Mouse (Mus musculus) MN1 (cell line): Measurements from ENCODE around the gene Hdac11.

Source experiments
- DNase-seq: peaks from one replicate; pipeline ENCODE4 v3.0.0-alpha.2; 2016; ENCODE audit warnings: low spot score

Hdac11 gene

GRCm38 (mm10) chr6:91137343-91137956, 19.0 kb upstream of the Hdac11 start:
- DNase-seq: no peak

- DNase-seq: peak; percentile 87
Observed at GRCm38 (mm10) chr6:91139846-91140245, 16.6 kb upstream of the Hdac11 start.

- DNase-seq: no peak
Observed at GRCm38 (mm10) chr6:91145056-91145455, 11.4 kb upstream of the Hdac11 start.

GRCm38 (mm10) chr6:91145572-91145971, 10.9 kb upstream of the Hdac11 start:
- no peak for DNase-seq

DNA sequence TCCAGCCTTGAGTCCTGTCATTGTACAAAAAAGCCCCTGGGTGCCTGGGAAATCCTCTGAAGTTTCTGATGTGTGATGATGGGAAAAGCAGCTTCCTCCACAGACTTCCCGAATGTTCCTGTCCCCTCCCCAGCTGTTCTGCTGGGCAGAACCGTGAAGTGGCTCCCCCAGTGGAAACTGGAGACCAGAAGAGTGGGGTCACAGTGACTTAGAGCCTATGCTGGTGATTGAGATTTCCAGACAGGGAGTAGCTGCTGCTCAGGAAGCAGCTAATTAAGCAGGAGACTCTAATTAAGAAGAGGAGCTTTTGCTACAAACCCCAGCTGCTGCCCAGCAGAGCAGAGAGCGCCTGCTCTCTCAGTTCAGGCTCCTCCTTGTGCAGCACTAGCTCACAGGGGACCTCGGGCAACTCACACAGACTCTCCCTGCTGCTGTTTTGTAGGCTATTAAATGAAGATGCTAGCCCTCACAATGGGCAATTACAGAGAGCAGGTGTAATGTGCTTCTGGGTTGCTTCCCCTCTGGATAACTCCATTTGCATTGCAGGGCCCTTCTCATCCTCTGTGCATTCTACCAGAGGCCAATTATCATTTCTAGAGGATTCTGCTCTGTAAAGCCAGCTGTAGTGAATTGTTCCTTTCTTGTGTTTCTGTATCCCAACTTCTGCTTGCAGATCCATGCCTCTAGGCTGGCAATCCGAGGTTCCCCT, 9.9 kb upstream of the Hdac11 start:
- DNase-seq: peak; percentile 39

- peak; percentile 70 for DNase-seq
Observed at GRCm38 (mm10) chr6:91147152-91147770, 9.2 kb upstream of the Hdac11 start.

GRCm38 (mm10) chr6:91152892-91153548, 3.4 kb upstream of the Hdac11 start:
- DNase-seq: no peak

DNA sequence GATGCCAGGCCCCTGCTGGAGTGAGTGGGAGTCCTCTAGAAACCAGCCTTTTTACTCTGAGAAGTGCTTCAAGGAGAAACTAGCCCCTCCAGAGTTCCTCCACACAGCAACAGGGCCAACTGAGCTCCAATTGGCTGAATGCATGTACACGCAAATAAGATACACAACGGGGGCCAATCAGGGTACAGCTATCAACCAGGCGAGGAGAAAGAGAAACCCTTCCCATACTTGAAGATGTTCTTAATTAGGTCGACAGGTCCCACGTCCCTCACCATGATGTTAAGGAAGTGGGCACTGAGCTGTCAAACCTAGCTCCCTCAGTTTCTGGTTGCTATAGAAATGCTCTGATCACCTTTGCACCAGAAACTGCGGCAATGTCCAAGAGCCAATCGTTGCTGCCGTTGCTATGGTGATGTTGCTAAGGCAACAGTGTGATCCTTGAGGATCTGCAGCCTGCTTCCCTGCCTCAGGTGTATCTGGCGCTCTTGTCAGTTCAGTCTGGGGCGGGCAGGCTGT, 2.9 kb upstream of the Hdac11 start:
- DNase-seq: peak; percentile 15

GRCm38 (mm10) chr6:91154685-91155084, 1.8 kb upstream of the Hdac11 start:
- no peak for DNase-seq

DNA sequence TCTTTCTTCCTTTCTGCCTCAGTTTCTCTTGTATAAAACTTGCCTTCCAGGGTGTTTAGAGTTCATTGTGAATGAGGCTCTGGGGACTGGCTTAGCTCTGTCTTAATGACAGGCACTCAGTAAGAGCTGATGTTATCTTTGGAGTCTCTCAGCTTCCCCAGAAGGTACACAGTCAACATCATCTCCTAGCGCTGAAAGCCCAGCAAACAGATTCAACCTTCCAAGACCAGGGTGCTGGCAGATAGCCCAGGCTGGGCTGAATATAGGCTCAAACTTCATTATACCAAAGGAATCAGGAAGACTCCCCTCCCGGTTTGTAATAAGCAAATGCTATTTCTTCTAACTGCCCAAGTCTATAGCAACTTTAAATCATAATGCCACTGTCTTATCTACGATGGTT, 1.2 kb upstream of the Hdac11 start:
- peak; percentile 71 for DNase-seq

DNA sequence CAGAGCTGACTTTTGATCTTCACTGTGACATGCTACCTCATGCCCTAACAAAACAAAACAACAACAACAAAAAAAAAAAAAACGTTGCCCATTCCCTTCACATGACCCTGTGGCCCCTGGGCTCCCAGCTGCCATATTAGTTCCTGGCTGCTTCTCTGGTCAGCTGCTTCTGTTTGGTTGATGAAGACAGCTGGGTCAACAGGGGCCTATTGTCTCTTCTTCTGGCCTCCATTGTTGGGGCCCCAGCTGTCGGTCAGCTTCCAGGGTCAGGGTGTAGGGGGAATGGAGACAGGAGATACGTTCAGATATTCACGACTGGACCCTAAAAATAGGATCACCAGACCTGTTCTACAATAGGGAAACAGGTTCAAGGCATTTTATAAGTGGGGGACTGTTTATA, 403 bp upstream of the Hdac11 start:
- DNase-seq: no peak

DNA sequence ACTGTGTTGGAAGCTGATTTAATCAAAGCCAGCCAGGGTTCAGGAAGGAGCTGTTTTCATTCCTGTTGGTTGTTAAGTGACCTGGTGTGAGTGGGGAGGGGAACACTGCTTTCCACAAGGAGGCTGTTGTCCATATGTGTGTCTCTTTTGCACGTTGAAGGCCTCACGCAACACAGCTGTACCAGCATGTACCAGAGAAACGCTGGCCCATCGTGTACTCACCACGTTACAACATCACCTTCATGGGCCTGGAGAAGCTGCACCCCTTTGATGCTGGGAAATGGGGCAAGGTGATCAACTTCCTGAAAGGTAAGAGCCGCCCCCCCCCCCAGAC, 739 bp downstream of the Hdac11 start:
- no peak for DNase-seq

DNA sequence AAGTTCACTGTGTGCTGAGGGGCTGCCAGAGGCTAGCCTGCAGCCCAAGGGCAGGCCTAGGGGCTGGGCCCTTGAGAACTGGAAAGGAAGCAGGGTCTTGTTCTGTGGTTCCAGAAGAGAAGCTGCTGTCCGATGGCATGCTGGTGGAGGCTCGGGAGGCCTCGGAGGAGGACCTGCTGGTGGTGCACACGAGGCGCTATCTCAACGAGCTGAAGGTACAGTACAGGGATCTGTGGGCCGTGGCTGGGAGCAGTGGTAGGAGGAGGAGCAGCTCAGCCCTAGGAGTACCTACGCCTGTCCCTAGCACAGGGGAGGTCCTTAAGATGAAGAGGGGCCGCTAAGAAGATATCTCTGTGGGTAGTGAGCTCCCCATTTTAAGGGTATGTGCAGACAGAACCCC, 2.6 kb downstream of the Hdac11 start:
- no peak for DNase-seq

DNA sequence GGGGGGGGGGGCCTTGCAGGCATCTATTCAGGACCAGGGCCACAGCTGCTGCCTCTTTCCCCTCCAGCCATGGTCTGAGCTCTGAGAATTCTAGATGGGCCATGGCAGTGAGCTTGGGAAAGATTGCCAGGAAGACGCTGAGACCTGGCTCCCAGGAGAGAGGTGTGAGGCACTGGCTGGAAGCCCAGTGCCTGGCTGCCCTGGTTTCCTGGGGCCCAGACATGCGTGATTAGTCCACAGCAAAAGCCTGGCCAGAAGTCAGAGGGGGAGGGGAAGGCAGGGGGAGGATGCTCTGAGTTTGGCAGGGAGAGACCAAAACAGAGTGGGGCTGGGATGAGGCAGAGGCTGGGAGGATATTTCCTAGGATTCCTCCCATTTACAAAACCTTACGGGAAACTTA, 3.9 kb downstream of the Hdac11 start:
- peak; percentile 88 for DNase-seq

- no peak for DNase-seq
Observed at GRCm38 (mm10) chr6:91160976-91161375, 4.5 kb downstream of the Hdac11 start.

- no peak for DNase-seq
Observed at GRCm38 (mm10) chr6:91161506-91162235, 5.2 kb downstream of the Hdac11 start.

DNA sequence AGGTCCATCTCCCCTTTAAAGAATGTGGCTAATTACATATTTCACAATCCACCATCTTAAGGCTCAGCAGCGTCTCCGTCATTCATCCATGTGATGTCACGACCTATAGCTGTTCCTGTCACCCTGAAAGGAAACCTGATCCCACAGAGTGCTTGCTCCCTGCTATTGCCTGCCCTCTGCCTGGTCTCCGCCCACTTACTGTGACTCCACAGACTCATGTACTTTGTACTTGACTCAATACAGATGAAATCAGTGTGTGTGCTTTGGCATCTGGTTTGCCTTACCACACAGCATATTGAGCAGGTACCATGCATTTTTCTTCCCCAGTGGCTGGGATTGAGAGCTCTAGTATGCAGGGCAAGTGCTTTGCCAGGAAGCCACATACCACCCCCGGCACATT, 5.8 kb downstream of the Hdac11 start:
- no peak for DNase-seq

DNA sequence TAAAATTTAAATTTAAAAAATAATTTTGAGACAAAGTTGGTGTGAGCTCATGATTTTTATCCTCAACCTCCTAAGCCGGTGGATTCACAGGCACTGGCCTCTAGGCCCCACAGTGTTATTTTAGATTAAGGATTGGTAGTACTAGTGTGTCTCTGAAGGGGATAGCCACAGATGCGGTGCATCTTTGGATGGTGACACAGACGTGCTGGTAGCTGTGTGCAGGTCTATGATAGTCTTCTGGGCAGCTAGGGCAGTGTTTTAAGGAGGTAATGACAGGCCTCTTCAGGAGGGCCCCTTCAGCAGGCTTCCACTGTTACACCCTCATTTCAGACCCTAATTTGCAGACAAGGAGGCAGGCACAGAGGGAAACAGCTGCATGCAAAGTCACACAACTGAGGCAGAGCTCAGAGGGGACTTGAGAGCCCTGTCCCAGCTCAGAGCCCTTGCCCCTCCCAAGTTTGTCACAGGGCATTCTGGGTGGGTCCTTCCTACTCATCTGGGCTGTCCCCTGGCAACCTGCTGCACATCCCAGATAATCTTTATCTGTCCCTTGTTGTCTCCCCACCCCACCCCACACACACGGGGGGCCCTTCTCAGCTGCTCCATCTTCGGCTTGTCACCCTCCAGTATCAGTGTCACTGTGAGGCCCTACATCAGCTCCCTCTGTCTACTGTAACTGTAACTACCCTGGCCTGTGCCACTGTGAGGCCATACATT, 6.9 kb downstream of the Hdac11 start:
- DNase-seq: no peak

DNA sequence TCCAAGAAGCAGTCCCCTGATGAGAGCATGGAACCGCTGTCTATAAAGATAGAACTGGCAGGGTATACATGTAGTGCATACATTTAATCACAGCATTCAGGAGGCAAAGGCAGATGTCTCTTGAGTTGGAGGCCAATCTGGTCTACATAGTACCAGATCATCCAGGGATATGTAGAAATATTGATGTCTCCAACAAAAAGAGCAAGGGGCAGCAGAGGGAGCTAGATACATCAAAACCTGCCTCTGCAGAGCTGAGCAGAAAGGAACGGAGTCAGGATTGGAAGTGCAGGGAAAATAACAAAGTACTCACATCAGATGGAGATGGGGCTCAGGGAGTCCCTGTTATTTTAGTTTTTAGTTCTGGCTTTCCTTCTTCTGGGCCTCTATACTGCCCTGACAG, 8.1 kb downstream of the Hdac11 start:
- peak; percentile 19 for DNase-seq

DNA sequence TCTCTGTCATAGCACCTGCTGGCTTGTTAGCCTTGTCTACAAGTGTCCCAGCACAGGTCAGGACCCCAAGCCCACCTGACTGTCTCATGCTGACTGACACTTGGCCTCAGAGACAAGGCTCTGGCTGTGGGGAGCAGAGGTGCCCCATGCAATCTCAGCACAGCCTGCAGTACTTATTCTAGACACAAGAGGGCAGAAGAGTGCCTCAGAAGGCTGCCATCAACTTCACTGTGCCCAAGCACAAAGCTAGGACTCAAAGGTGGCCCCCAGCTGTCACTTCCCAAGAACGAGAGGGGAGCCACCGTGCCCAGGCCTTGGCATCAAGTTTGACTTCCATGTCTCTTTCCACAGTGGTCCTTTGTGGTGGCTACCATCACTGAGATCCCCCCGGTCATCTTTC, 8.7 kb downstream of the Hdac11 start:
- DNase-seq: peak; percentile 66

- DNase-seq: no peak
Observed at GRCm38 (mm10) chr6:91167828-91168227, 11.4 kb downstream of the Hdac11 start.

DNA sequence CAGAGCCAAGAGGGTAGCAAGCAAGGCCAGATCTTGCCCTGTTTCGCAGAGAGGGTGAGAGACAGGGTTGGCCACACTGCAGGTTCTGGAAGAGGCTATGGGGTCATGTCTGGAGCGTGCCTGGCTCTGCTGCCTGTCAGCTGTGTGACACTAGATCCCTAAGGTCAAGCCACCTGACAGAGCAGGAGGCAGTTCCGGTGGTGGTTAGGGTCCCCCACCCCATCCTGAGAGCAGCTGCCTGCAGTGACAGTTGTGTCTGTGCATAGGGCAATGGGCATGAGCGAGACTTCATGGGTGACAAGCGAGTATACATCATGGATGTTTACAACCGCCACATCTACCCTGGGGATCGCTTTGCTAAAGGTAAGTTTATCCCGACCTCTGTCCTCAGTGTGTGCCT, 12.7 kb downstream of the Hdac11 start:
- DNase-seq: no peak
